ENCODE assay signal across 11 mouse cellular contexts in the genomic region with DNA sequence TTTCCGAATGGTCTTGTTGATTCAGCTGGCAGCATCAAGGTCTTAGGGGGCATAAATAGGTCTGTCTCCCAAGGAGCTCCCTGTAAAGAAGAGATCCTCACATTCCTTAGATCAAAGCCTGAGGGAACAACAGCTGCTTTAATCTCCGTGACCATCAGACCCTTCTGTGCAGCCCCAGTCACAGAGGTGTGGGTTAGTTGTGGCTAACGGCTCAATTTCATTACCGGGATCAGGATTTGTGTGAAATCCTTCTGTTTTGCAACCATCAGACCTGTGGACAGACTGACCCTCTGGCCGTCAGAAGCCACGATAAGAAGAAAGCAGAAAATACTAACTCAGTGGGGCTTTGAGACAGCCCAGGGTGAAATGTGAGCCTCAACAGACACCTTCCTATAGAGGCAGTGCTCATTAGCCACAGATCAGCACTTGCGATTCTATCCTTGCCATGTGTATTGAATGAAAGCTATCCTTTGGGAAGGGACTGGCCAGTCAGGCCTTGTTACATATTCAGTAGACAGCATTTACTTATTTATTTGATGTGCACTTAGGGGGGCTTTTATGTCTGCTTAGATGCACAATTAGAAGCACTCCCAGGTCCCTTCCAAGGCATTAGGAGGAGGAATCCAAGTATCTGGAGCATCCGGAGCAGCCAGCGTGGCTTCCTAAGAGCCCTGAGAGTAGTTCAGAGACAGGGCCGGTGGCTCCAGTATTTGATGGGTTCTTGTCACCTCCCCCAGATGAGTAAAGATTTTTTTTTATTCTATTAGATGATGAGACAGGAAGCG.
DNase-seq lines count a peak whose midpoint lies in the region; ATAC-seq and TF ChIP-seq lines count a peak whose summit lies in the region.
"Had no signal": no experiment of that assay in that cellular context is flagged by ENCODE, and none has a peak within 500 bp of the region (broad histone marks: within the 10 kb centered on the region; RNA-seq: fewer than 3 reads in every experiment).

No protein-coding gene starts in this region.

- no peak for ATAC-seq in heart, embryonic 15.5 days (replicated peaks; ENCODE audit: insufficient number of reproducible peaks, insufficient read depth, low FRiP score, low read depth)
- ATAC-seq in embryonic facial prominence, embryonic 12.5 days (ENCODE audit: insufficient number of reproducible peaks, insufficient read depth, low FRiP score, low TSS enrichment), result peak; percentile 44; the same call in 1 of the 2 replicates
- no peak for ATAC-seq in hindbrain, embryonic 15.5 days (ENCODE audit: low FRiP score, low read depth)

- WGBS in heart, embryonic 15.5 days, result 42% methylated on average over 11 of the region's 11 CpGs
- WGBS in embryonic facial prominence, embryonic 12.5 days, result 28% methylated on average over 11 of the region's 11 CpGs
- 21% methylated on average over 11 of the region's 11 CpGs for WGBS in hindbrain, embryonic 15.5 days

- no peak for TF ChIP-seq POLR2A in myocyte (IDR thresholded peaks at IDR 0.05; ENCODE audit: insufficient read length, low read depth)

- H3K4me2 ChIP-seq in heart, embryonic 15.5 days, result no peak overlapping the region
- no peak overlapping the region for H3K4me2 ChIP-seq in embryonic facial prominence, embryonic 12.5 days (replicated peaks)
- no peak overlapping the region for H3K4me2 ChIP-seq in hindbrain, embryonic 15.5 days
- H3K4me2 ChIP-seq in myocyte (ENCODE audit: low read depth), result peak overlapping the region; percentile 81
- H3K4me2 ChIP-seq: lung, embryonic 14.5 days had no signal

- H3K9ac ChIP-seq in heart, embryonic 15.5 days, result no peak overlapping the region
- no peak overlapping the region for H3K9ac ChIP-seq in embryonic facial prominence, embryonic 12.5 days
- no peak overlapping the region for H3K9ac ChIP-seq in hindbrain, embryonic 15.5 days
- H3K9ac ChIP-seq: lung, embryonic 14.5 days had no signal

- H3K4me3 ChIP-seq in heart, embryonic 15.5 days, result no peak overlapping the region
- no peak overlapping the region for H3K4me3 ChIP-seq in embryonic facial prominence, embryonic 12.5 days
- H3K4me3 ChIP-seq in hindbrain, embryonic 15.5 days, result no peak overlapping the region
- H3K4me3 ChIP-seq in myocyte, result no peak overlapping the region
- H3K4me3 ChIP-seq: left cerebral cortex, adult 2 months had no signal

- no peaks in the 10 kb centered on the region for H3K9me3 ChIP-seq in heart, embryonic 15.5 days (replicated peaks)
- no peaks in the 10 kb centered on the region for H3K9me3 ChIP-seq in embryonic facial prominence, embryonic 12.5 days
- H3K9me3 ChIP-seq in hindbrain, embryonic 15.5 days, result no peaks in the 10 kb centered on the region

- H3K79me2 ChIP-seq in myocyte (ENCODE audit: control insufficient read depth, insufficient read depth), result no peaks in the 10 kb centered on the region

- no peaks in the 10 kb centered on the region for H3K27me3 ChIP-seq in heart, embryonic 15.5 days
- no peaks in the 10 kb centered on the region for H3K27me3 ChIP-seq in embryonic facial prominence, embryonic 12.5 days
- no peaks in the 10 kb centered on the region for H3K27me3 ChIP-seq in hindbrain, embryonic 15.5 days
- no peaks in the 10 kb centered on the region for H3K27me3 ChIP-seq in myocyte (ENCODE audit: control insufficient read depth, insufficient read depth, insufficient read length)

- no peaks in the 10 kb centered on the region for H3K36me3 ChIP-seq in heart, embryonic 15.5 days
- peaks cover 56% of the 10 kb centered on the region for H3K36me3 ChIP-seq in embryonic facial prominence, embryonic 12.5 days
- H3K36me3 ChIP-seq in hindbrain, embryonic 15.5 days, result peaks cover 21% of the 10 kb centered on the region
- peaks cover 15% of the 10 kb centered on the region for H3K36me3 ChIP-seq in myocyte (ENCODE audit: control insufficient read depth, insufficient read depth)

- DNase-seq in heart, postnatal 4 days, result no peak
- no peak for DNase-seq in layer of hippocampus, adult 9-11 months
- no peak for DNase-seq in adrenal gland, adult 8-10 months
- no peak for DNase-seq in cerebellum, adult 9-11 months
- DNase-seq: lung, embryonic 14.5 days; thymus, postnatal 36 days had no signal

- no peak overlapping the region for H3ac ChIP-seq in myocyte (ENCODE audit: control insufficient read depth, insufficient read length)

- H3K4me1 ChIP-seq in heart, embryonic 15.5 days (replicated peaks), result peaks cover 35% of the 10 kb centered on the region
- H3K4me1 ChIP-seq in embryonic facial prominence, embryonic 12.5 days, result peaks cover 36% of the 10 kb centered on the region
- peaks cover 51% of the 10 kb centered on the region for H3K4me1 ChIP-seq in hindbrain, embryonic 15.5 days (replicated peaks)

- peak overlapping the region; percentile 48 for H3K27ac ChIP-seq in heart, embryonic 15.5 days
- H3K27ac ChIP-seq in embryonic facial prominence, embryonic 12.5 days, result peak overlapping the region; percentile 20; the same call in 1 of the 2 replicates
- H3K27ac ChIP-seq in hindbrain, embryonic 15.5 days (replicated peaks), result peak overlapping the region; percentile 68
- H3K27ac ChIP-seq: left cerebral cortex, adult 2 months had no signal

TF ChIP-seq in myocyte, 11 proteins besides CTCF, POLR2A, EP300 and RAD21:
- TF ChIP-seq CEBPB (IDR thresholded peaks at IDR 0.05; ENCODE audit: insufficient read depth, poor library complexity, severe bottlenecking) (peak; percentile 72), MYOD1 (IDR thresholded peaks at IDR 0.05; ENCODE audit: control insufficient read depth in 1 of 3, insufficient read length in 2 of 3, low read depth in 2 of 3) (peak; percentile 63 to 87 (median 87)), MAX (IDR thresholded peaks at IDR 0.05; ENCODE audit: low read depth) (no peak), TCF3 (IDR thresholded peaks at IDR 0.05; ENCODE audit: insufficient read length, low read depth) (peak; percentile 44), REST (IDR thresholded peaks at IDR 0.05; ENCODE audit: insufficient read depth, insufficient read length) (no peak), MYOG (IDR thresholded peaks at IDR 0.05; ENCODE audit: control insufficient read depth in 1 of 3, insufficient read depth in 1 of 3, insufficient read length in 2 of 3, low read depth in 2 of 3) (peak; percentile 26 to 95 (median 88)), E2F4 (IDR thresholded peaks at IDR 0.05; ENCODE audit: insufficient read depth) (no peak), USF1 (IDR thresholded peaks at IDR 0.05; ENCODE audit: low read depth) (no peak), SRF (IDR thresholded peaks at IDR 0.05; ENCODE audit: control insufficient read depth, insufficient read length, low read depth) (no peak), TCF12 (IDR thresholded peaks at IDR 0.05; ENCODE audit: insufficient read depth, poor library complexity, severe bottlenecking) (peak; percentile 93), POLR2AphosphoS2 (IDR thresholded peaks at IDR 0.05; ENCODE audit: insufficient read length, low read depth) (no peak)
